Mouse (Mus musculus) thymus, postnatal 14 days (tissue): ENCODE results near the gene Adcy7.
A peak's percentile ranks its signal among the peaks of the same experiment; 100 is the strongest.

ENCODE experiments used
- DNase-seq: peaks from one replicate; pipeline ENCODE4 v3.0.0; 2021

The Adcy7 gene

GRCm38 (mm10) chr8:88274090-88274489 is 1.9 kb downstream of the Adcy7 start:
- no peak for DNase-seq

- DNase-seq, result no peak
These were observed 7.0 kb downstream of the Adcy7 start for GRCm38 (mm10) chr8:88279220-88279619.

GRCm38 (mm10) chr8:88279670-88280069 is 7.5 kb downstream of the Adcy7 start:
- peak; percentile 10 for DNase-seq

GRCm38 (mm10) chr8:88280904-88281303 is 8.7 kb downstream of the Adcy7 start:
- DNase-seq, result no peak

DNA sequence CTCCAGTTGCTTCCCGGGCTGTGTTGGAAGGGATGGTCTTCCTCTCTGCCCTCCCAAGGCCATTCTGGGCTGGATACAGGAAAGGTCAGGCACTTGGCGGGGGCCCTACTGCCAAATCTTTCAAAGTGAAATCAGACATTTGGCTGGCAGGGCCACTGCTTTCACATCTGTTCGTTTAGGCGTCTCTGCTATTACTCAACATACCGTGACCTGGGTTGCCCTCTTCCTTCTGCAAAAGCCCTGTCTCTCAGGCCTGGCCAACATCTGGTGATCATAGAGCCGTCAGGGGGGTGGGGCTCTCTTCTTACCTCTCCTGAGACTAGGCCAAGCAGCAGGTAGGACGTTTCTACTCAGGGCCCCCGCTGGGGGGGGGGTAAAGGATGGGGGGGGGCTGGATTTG is 10.5 kb downstream of the Adcy7 start:
- DNase-seq, result peak; percentile 6

DNA sequence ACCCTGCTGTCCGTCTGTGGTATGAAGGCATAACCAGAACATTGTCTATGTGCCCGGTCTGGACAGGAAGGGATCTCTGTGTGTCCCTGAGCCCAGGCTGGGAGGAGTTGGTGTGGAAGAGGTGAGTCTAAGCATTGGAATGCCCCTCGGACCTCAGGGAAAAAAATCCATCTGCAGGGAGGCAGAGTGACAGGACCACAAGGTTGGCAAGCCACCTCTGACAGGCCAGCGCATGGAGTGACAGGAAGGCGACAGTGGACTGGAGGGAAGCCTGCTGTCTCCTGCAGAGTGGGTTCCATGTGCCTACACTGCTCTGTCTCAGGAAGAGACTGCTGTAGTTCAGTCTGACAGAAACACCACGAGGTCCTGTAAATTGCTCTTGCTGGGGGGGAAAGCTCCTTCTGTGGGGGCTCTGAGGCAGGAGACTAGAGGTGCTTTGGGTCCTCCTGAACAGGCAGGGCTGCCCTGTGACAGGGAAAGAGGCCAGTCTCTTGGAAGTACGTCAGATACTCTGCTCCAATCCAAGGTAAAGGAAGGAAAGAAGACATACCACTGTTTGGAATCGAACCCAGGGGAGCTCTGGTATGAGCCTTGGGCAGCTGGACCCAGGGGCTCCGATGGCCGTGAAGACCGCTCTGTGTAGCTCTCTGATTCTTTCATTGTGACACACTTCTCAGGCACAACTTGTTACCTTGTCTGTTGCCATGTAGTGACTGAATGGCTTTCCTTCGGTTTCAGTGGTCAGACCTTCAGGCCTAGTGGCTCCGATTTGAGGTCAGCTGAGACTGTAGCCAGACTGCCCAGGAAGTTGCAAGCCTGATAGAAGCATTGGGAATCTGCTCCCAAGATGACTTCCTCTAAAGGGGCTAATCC is 11.3 kb downstream of the Adcy7 start:
- peak; percentile 5 for DNase-seq

DNA sequence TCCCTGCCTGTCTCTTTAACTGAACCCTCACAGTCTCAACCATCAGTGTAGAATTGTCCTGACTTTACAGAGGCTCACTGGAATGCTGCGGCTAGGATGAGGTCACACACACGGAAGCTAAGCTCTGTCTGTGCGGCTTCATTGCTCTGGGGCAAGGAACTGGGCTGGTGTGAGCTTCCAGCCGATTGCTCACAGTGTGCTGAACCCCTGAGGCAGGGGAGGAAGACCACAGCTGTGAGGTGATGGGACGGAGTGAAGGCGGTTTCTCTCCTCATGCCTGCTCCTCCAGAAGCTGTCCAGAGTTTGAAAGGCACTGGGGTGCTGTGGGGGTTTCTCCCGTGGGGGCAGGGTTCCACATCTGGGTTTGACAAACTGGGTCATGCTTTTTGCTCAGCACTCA is 12.5 kb downstream of the Adcy7 start:
- DNase-seq, result peak; percentile 34

DNA sequence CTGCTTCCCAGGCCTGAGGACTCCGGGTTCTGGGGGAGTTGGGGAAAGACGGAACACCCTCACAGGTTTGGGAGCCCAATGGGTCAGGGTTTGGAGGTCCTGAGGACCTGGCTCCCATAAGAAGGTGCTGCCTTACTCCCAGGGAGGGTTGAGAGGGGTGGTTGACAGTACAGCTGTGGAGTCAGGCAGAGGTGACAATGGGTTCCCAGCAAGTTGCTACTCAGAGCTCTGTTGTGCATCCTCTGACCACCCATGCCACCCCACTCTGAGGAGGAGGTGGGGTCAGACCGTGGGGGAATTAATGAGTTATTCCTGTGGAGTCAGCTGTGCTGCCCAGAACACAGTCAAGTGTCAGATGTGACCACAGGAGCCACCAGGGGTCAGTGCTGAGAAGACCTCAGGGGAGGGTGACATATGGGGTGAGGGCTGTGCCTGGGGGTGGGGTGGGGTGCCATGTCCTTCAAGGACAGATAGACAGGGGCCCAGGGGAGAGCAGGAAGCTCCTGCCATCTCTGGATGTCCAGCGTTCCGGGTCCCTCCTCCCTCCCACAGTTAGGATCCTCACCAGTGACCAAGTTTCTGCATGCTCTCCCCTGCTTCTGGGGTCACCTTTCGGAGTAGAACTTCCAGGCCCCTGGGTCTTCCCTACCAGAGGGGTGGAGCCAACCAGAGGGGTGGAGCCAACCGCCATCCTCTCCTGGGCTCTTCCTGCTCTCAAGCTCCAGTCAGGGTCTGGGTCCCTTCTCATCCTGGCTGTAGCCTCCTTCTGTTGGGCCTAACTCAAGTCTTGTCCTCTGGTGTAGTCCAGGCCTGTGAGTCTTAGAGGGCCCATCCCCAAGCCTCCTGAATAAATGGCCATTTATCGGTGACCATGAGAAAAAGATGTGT is 13.5 kb downstream of the Adcy7 start:
- DNase-seq, result peak; percentile 61

DNA sequence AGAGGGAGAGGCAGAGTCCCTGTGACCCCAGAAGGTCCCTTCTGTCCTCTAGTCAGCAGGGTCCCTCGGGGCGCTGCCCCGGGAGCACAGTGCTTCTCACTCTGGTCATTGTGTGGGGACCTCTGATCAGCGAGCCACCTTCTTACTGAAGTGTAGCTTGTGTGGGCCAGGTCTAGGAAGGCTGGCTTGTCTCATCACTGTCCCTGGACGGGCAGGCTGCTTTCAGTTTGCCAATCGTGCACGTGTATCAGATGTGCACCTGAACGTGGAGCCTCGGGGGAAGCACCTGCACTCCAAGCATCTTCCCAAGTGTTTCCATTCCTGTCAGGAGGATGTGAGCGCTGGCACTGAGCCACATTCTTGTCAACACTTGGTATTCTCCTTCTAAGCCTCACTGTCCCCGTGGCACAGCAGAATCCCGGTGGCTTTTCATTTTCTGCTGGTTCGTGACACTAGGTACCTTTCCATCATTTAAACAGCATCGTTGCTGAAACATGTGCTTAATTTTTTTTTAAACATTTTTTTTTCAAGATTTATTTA is 14.3 kb downstream of the Adcy7 start:
- peak; percentile 6 for DNase-seq

- DNase-seq, result peak; percentile 82
These were observed 16.5 kb downstream of the Adcy7 start for GRCm38 (mm10) chr8:88288622-88289242.

DNA sequence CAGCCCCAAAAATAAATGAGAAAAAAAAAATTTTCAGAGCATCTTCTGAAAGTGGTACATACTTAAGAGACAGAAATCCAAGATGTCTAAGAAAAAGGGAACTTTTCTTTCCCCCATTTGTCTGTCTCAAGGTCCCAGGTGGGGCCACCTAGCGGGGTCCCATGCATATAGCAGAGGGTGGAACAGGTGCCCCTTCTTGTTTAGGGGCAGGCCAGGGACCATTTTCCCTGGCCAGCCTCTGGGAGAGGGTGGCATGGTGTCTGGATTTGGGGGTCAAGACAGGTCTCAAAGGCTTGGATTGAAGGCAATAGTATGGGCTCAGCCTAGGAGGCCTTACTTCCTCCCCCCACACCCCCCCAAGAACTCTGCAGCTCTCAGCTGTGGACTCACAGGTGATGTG is 17.7 kb downstream of the Adcy7 start:
- DNase-seq, result peak; percentile 80

DNA sequence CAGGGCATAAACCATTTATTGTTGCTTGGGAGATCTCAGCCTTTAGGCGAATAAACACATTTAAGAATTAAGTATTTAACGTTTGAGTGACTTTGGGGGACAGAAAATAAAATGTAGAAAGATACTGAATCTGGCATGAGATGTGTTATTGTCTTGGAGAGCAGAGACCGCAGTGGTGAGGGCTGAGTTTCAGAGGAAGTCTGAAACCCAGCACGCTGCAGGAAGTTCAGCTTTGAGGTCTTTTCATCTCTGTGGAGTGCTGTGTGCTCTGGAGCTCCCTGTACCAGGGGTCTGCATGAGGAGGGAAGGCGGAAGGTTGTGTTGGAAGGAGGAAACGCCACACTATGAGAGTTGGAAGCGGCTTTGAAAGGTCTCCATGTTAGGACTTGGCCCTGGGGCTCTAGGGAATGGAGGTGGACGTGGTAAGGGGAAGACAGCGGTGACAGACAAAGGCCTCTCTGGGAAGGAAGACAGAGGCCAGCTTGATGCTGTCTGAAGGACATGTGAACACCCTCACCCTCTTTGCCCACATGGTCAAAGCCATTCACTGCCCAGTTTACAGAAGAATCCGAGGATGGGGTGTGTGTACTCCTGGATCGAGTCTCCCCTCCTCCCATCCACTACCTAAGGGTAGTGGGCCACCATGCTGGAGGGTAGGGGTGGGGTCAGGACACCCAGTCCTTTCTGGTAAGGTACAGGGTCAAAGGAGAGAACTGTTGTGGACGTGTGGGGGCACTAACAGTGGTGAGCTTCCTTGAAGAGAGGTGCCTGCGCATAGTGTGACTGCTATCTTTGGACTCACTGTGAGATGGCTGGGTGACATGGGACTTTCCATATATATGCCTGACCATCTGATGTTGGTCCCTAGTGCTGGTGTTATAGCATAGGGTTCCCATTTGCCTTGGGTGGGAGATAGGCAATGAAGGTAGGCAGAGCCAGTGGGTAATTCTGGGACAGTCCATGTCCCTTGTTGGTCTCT is 18.4 kb downstream of the Adcy7 start:
- peak; percentile 75 for DNase-seq

DNA sequence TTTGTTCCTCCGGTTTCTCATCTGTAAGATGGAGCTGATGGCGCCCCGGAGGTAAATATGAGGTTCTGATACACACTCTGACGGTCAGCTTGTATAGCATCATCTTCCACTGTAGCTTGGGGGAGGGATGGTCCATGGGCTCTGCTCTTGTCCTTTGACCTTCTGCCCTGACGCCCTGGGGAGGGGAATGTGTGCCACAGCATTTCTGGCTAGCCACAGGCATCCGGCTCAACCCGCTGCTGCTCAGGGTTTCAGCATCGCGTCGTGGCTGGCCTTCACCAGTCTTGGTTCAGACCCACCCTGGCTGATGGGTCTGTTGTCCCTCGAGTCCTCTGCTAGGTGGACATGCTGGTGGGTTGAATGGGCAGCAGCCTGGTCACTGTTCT is 19.1 kb downstream of the Adcy7 start:
- no peak for DNase-seq

DNA sequence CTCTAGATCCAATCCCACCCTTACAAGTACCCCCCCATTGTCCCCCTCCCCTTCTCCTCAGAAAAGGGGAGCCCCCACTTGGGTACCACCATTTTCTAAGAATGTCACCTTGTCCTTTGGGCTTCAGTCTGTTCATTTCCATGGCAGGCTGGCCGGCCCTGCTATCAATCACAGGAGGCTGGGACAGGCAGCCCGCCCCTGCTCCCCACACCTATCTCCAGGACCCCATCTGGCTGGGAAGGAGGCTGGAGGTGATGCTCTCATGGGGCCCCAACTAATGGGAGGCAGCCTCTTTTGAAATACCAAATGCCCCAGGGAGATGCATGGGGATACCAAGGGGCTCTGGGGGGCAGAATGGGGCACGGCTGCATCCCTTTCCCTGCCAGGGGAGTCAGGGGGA is 20.7 kb downstream of the Adcy7 start:
- no peak for DNase-seq

DNA sequence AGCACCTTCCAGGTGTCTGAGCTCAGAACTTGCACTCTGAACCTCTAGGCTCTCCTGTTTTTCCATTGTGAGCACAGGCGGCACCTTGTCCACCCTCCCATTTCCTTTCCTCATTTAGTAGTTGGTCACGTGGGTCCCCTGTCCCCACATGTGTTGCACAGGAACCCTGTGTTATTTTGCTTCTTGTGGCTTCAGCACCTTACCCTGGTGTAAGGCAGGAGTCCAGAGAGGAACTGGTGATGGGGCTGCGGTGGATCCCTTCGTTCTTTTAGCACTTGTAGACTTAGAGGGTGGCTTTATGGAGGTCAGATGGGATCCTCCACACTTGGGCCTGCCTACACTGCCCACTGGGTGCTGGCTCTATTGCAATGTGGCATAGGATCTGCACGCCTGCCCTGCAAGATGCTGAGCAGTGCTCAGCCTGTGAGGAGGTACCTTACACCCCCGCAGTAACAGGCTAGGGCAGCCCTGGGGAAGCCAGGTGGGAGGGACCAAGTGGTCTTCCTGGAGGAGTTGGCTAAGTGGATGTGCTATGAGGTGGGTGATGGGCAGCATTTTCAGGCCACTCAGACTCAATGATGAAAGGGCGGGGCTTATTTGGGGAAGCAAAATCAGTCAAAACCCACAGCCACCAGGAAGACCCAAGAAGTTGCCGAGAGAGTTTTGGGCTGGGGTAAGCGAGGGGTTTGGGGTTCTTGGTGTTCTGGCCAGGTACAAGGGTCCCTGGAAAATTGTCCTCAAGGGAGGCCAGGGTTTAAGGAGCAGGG is 21.6 kb downstream of the Adcy7 start:
- peak; percentile 61 for DNase-seq

DNA sequence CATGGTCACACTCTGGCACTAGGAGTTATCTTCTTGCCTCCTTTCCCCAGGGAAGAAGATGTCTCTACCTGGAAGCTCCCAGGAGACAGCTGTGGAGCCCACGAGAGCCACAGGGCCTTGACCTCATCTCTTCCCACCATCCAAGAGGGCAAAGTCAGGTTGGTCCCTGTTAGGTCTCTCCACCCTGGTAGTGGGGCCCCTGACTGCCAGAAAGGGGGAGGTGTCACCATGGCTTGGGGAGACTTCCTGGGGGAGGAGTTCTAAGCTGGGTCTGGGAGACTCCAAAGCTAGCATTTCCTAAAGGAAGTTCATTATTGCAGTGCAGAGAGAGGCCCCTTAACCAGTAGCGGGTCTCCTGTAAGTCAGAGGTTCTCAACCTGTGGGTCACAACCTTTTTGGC is 22.8 kb downstream of the Adcy7 start:
- DNase-seq, result no peak

- DNase-seq, result peak; percentile 35
These were observed 26.0 kb downstream of the Adcy7 start for GRCm38 (mm10) chr8:88297976-88298732.

- DNase-seq, result no peak
These were observed 26.5 kb downstream of the Adcy7 start for GRCm38 (mm10) chr8:88298733-88299103.

DNA sequence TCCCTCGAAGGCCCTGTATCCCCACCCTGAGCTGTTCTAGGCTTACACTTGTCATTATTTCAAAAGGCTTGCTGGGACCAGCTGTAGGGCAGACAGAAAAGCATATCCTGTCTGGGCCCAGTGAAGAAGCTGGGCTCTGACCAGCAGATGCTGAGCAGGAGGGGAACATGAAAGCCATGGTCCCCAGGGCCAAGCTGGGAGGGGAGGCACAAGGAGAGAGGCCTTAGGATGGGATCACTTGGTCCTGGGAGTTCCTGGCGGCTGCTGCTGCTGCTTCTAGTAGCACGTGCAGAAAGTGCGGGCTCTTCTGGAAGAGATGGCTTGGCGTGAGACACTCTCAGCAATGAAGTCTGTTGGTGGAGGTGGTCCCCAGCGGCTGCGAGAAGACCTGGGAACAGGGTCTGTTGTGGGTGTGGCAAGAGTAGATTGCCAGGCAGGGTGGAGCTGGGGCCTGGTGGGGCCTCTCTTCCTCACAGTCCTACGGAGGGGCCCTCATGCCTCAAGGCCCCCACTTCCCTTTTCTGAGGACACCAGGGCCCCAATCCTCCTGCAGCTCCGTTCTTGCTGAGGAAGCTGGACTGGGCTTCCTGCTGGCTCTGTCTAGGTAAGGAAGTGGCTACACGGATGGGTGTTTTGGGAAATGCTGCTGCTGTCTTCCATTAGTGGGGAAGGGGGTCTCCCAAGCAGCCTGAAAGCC is 27.9 kb downstream of the Adcy7 start:
- peak; percentile 19 for DNase-seq
